Mouse (Mus musculus) intestine, embryonic 16.5 days (tissue): Measurements from ENCODE around the gene Ppp3ca. TPM values are rescaled to one million over a fixed set of nuclear protein-coding genes. Genes with fewer than 3 reads are reported as not detected.

Experiments
- ATAC-seq: fragments of 200-750 bp; cut with Nextera tagmentation; 2 replicates; pipeline ENCODE4 v1.8.0; 2017; ENCODE audit warnings: moderate TSS enrichment, moderate library complexity
- H3K27ac ChIP-seq: fragments of 300-500 bp; sonication (generic); 2 replicates; pipeline ENCODE4 v1.5.1; 2014; ENCODE audit warnings: mild to moderate bottlenecking, low read length
- H3K27me3 ChIP-seq: fragments of 300-500 bp; sonication (generic); replicated peaks from 2 replicates; pipeline ENCODE4 v1.6.1; 2014; ENCODE audit warnings: low read length, control low read depth, mixed read lengths; ENCODE audit not compliant: control insufficient read depth, insufficient read depth
- H3K36me3 ChIP-seq: fragments of 300-500 bp; sonication (generic); 2 replicates; pipeline ENCODE4 v1.6.1; 2014; ENCODE audit warnings: low read length, control low read depth; ENCODE audit not compliant: control insufficient read depth, insufficient read depth
- H3K4me1 ChIP-seq: fragments of 300-500 bp; sonication (generic); 2 replicates; pipeline ENCODE4 v1.6.1; 2014; ENCODE audit warnings: low read length, control low read depth, mixed read lengths; ENCODE audit not compliant: control insufficient read depth, insufficient read depth
- H3K4me2 ChIP-seq: fragments of 300-500 bp; sonication (generic); 2 replicates; pipeline ENCODE4 v1.6.1; 2014; ENCODE audit warnings: low read depth, low read length, control low read depth
- H3K4me3 ChIP-seq: fragments of 300-500 bp; sonication (generic); 2 replicates; pipeline ENCODE4 v1.5.1; 2014; ENCODE audit warnings: mild to moderate bottlenecking, low read length
- H3K9ac ChIP-seq: fragments of 300-500 bp; sonication (generic); 2 replicates; pipeline ENCODE4 v1.6.1; 2014; ENCODE audit warnings: low read depth, low read length
- H3K9me3 ChIP-seq: fragments of 300-500 bp; sonication (generic); 2 replicates; pipeline ENCODE4 v1.6.1; 2016; ENCODE audit warnings: low read length, control low read depth; ENCODE audit not compliant: control insufficient read depth
- WGBS: fragments of 180-500 bp; shearing (Covaris S2); extraction: QIAGEN DNeasy Blood & Tissue Kit; methylation state at CpG from one replicate; pipeline ENCODE4 v1.1.7; 2014; 5-methylcytosine and 5-hydroxymethylcytosine counted together
- polyA plus RNA-seq: library from polyadenylated mRNA; unstranded; fragments of >200 nt; fragmentation: Nextera tagmentation; extraction: Ambion mirVana; gene quantifications from 2 replicates; pipeline ENCODE4 v1.2.1, GENCODE M21; 2015

The Ppp3ca gene
- polyA plus RNA-seq, 1 experiment from 2014 or later: 33.6 TPM

GRCm38 (mm10) chr3:136887741-136888140 is 217.8 kb downstream of the Ppp3ca start:
- no peak overlapping the region for H3K4me3 ChIP-seq
- no peak for ATAC-seq
- WGBS: 70% methylated on average over 9 of the region's 9 CpGs
- H3K9ac ChIP-seq: no peak overlapping the region
- no peak overlapping the region for H3K27ac ChIP-seq
- H3K9me3 ChIP-seq: no peaks in the 10 kb centered on the region
- H3K27me3 ChIP-seq: no peaks in the 10 kb centered on the region
- H3K4me2 ChIP-seq: no peak overlapping the region
- H3K36me3 ChIP-seq: no peaks in the 10 kb centered on the region
- H3K4me1 ChIP-seq: no peaks in the 10 kb centered on the region

GRCm38 (mm10) chr3:136892140-136892539 is 222.2 kb downstream of the Ppp3ca start:
- no peak overlapping the region for H3K4me3 ChIP-seq
- H3K27me3 ChIP-seq: no peaks in the 10 kb centered on the region
- 77% methylated on average over 3 of the region's 3 CpGs for WGBS
- H3K9me3 ChIP-seq: no peaks in the 10 kb centered on the region
- H3K4me1 ChIP-seq: no peaks in the 10 kb centered on the region
- no peak overlapping the region for H3K27ac ChIP-seq
- H3K4me2 ChIP-seq: no peak overlapping the region
- no peak for ATAC-seq
- H3K36me3 ChIP-seq: no peaks in the 10 kb centered on the region
- no peak overlapping the region for H3K9ac ChIP-seq

GRCm38 (mm10) chr3:136893596-136894402 is 223.9 kb downstream of the Ppp3ca start:
- Histone ChIP-seq H3K4me2 (no peak overlapping the region), H3K4me3 (no peak overlapping the region), H3K36me3 (no peaks in the 10 kb centered on the region), H3K9me3 (no peaks in the 10 kb centered on the region), H3K4me1 (no peaks in the 10 kb centered on the region), H3K9ac (no peak overlapping the region), H3K27ac (no peak overlapping the region), H3K27me3 (no peaks in the 10 kb centered on the region)
- no peak for ATAC-seq
- WGBS: 81% methylated on average over 18 of the region's 18 CpGs

- H3K9me3 ChIP-seq: no peaks in the 10 kb centered on the region
- no peak overlapping the region for H3K4me3 ChIP-seq
- H3K36me3 ChIP-seq: no peaks in the 10 kb centered on the region
- H3K4me2 ChIP-seq: no peak overlapping the region
- no peaks in the 10 kb centered on the region for H3K27me3 ChIP-seq
- no peaks in the 10 kb centered on the region for H3K4me1 ChIP-seq
- no peak overlapping the region for H3K27ac ChIP-seq
- H3K9ac ChIP-seq: no peak overlapping the region
- ATAC-seq: no peak
Measured at GRCm38 (mm10) chr3:136895498-136895897, 225.6 kb downstream of the Ppp3ca start.

DNA sequence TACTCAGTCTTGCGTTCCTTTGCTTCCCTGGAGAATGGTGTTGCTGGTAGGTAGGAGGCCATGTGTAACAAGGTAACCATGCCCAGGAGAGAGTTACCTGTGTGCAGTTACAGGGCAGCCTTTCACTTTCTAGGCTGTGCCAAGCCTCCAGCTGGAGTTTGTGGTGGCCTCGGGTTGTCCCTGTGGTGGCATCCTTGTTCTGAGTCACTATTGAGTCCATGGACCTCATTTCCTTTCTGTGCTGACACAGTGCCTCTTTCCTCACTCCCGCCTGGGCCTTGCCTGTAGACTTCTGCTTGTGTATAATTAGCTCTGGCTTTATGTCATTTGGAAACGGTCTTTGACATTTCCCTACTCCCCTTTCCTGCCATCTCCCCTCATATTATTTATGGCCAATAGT is 226.4 kb downstream of the Ppp3ca start:
- ATAC-seq: no peak
- Histone ChIP-seq H3K36me3 (no peaks in the 10 kb centered on the region), H3K4me2 (no peak overlapping the region), H3K9me3 (no peaks in the 10 kb centered on the region), H3K27ac (no peak overlapping the region), H3K4me1 (no peaks in the 10 kb centered on the region), H3K27me3 (no peaks in the 10 kb centered on the region), H3K4me3 (no peak overlapping the region), H3K9ac (no peak overlapping the region)
- WGBS: 84% methylated on average over 4 of the region's 4 CpGs

DNA sequence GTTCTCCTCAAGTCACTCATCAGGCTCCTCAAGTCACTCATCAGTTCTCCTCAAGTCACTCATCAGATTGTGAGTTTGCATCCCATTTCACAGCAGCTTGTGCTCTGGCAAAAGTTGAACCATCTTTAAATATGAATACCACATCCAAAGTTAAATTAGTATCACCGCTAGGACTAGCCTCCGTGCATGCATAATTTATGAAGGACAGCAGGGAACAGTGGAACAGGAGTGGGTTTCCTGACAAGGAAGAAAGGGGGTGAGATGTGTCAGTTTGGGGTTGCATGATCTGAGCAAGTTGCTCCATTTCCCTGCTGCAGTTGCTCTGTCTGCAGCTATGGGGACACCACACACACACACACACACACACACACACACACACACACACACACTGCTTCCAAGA is 229.8 kb downstream of the Ppp3ca start:
- Histone ChIP-seq H3K4me1 (no peaks in the 10 kb centered on the region), H3K36me3 (no peaks in the 10 kb centered on the region), H3K9me3 (no peaks in the 10 kb centered on the region), H3K4me3 (no peak overlapping the region), H3K9ac (no peak overlapping the region), H3K27ac (no peak overlapping the region), H3K27me3 (no peaks in the 10 kb centered on the region), H3K4me2 (no peak overlapping the region)
- no peak for ATAC-seq
- 81% methylated on average over 2 of the region's 2 CpGs for WGBS

GRCm38 (mm10) chr3:136900986-136901385 is 231.1 kb downstream of the Ppp3ca start:
- H3K9ac ChIP-seq: no peak overlapping the region
- H3K27me3 ChIP-seq: no peaks in the 10 kb centered on the region
- no peak overlapping the region for H3K4me3 ChIP-seq
- WGBS: 92% methylated on average over 6 of the region's 6 CpGs
- H3K4me2 ChIP-seq: no peak overlapping the region
- no peak overlapping the region for H3K27ac ChIP-seq
- H3K9me3 ChIP-seq: no peaks in the 10 kb centered on the region
- ATAC-seq: no peak
- H3K4me1 ChIP-seq: no peaks in the 10 kb centered on the region
- H3K36me3 ChIP-seq: no peaks in the 10 kb centered on the region

GRCm38 (mm10) chr3:136902776-136903175 is 232.9 kb downstream of the Ppp3ca start:
- 95% methylated on average over 18 of the region's 18 CpGs for WGBS
- ATAC-seq: no peak

DNA sequence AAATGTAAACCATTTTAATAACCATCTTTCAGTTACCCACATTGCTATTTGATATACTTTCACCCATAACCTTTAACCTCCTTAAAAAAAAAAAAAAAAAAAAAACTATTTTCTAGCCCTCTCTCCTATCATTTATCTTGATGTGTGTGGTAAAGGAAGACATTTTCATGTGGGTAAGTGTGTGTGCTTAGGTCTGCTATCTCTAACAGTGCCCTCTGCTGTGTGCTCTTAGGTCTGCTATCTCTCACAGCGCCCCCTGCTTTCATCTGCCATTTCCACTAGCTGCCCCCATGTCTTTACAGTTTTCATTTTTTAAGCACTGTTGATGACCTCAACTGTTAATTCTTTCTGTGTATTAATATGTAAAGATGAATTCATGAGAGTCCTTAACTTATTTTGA is 235.7 kb downstream of the Ppp3ca start:
- Histone ChIP-seq H3K9ac (no peak overlapping the region), H3K4me1 (no peaks in the 10 kb centered on the region), H3K36me3 (no peaks in the 10 kb centered on the region), H3K9me3 (no peaks in the 10 kb centered on the region), H3K4me3 (no peak overlapping the region), H3K27me3 (no peaks in the 10 kb centered on the region), H3K27ac (no peak overlapping the region), H3K4me2 (no peak overlapping the region)
- 83% methylated on average over 1 of the region's 1 CpGs for WGBS
- ATAC-seq: no peak

More at GRCm38 (mm10) chr3:136902776-136903175, 232.9 kb downstream of the Ppp3ca start:
- Histone ChIP-seq H3K36me3 (no peaks in the 10 kb centered on the region), H3K27ac (no peak overlapping the region), H3K4me3 (no peak overlapping the region), H3K27me3 (no peaks in the 10 kb centered on the region), H3K9ac (no peak overlapping the region), H3K4me2 (no peak overlapping the region), H3K4me1 (no peaks in the 10 kb centered on the region), H3K9me3 (no peaks in the 10 kb centered on the region)

DNA sequence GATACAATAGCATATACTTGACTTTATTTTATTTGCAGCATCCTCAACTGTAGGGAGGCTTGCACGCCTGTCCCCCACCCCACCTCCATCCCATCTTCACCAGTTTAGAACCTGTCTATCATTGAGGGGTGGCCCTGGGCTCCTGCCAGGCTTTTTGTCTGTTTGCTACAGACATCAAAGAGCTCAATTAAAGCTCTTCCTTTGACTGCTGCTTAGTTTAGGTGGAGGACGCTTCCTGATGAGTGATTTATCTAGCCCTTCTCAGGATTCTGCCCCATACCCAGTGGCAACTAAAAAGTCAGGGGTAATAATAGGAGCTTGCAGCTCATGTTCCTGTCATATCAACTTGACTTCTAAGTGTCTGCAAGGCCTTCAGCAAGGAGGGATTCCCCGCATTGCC is 239.6 kb downstream of the Ppp3ca start:
- WGBS: 58% methylated on average over 3 of the region's 3 CpGs
- Histone ChIP-seq H3K4me3 (no peak overlapping the region), H3K9ac (no peak overlapping the region), H3K4me2 (no peak overlapping the region), H3K27ac (no peak overlapping the region), H3K27me3 (no peaks in the 10 kb centered on the region), H3K4me1 (no peaks in the 10 kb centered on the region), H3K36me3 (no peaks in the 10 kb centered on the region), H3K9me3 (no peaks in the 10 kb centered on the region)
- no peak for ATAC-seq
